Mouse (Mus musculus) adrenal gland, adult (tissue): Measurements from ENCODE around the gene Chdh.

ENCODE experiments used
- DNase-seq, 2 experiments: peaks; one replicate each; pipeline ENCODE4 v3.0.0; 2022 to 2023; ENCODE audit warnings: low spot score in 1 of 2; ENCODE audit not compliant: inconsistent age in 2 of 2

Gene Chdh

DNA sequence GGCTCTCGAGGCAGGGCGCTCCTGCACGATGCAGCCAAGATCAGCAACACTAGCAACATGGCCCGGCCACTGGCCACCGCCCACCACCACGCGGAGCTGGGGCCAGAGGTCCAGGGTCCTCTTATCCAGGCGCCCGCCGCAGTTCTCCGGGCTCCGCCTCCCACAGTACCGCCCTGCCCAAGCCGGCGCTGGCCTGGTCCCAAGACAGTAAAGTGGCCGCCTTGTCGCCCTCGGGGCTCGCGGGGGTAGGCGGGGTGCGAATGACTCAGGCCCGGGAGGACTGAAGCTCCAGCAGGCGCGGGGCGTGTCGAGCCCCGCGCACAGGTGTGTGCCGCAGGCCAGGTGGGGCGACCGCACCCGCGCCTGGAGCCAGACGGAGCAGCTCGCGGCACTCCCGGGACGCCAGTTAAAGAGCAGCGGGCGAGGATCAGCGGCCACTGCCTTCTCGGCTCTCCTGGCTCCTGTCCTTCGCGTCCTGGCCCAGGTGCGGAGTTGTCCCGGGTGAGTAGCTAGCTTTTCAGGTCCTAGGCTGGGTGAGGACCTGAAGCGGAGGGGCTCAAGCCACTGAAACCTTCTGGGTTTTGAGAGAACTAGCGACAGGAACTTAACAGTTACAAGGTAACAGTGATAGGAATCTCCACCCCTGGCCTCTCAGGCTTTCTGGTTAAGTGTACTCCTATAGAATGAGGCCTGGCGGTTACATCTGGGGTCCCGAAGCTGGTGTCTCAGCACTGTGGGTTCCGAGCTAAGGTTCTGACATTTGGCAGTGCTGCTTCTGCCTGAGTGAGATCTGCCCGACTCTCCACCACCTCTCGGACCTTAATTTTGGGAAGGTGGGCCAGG lies at the start of gene Chdh, which contains the start of gene Il17rb:
Gene Chdh, plus strand, starts transcription at position 291 of the 843 bp plus-strand sequence.
Gene Il17rb, minus strand, starts transcription at position 164 of the 843 bp plus-strand sequence.
- DNase-seq: peak; percentile 61 to 87

DNA sequence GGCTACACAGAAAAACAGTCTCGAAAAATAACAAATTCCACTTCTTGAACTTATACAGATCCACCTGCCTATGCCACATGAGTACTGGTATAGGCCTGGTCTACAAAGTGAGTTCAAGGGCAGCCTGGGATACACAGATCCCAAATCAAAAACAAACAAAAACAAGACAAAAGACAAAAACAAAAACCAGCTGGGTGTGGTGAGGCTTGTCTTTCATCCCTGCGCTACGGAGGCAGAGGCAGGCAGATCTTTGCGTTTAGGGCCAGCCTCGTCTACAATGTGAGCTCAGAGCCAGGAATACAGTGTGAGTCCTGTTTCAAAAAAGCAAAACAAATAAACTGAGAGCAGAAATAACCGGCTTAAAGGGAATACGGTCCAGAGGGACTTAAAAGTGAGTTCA lies 41.2 kb upstream of the Chdh start:
- DNase-seq: no peak

- peak; percentile 96 to 99 for DNase-seq
Observed at GRCm38 (mm10) chr14:29968075-29968821, 40.6 kb upstream of the Chdh start, which contains the start of gene Selenok. Gene Selenok, plus strand, starts transcription at chr14:29968308.

GRCm38 (mm10) chr14:29971446-29971845 lies 37.4 kb upstream of the Chdh start:
- DNase-seq: no peak

DNA sequence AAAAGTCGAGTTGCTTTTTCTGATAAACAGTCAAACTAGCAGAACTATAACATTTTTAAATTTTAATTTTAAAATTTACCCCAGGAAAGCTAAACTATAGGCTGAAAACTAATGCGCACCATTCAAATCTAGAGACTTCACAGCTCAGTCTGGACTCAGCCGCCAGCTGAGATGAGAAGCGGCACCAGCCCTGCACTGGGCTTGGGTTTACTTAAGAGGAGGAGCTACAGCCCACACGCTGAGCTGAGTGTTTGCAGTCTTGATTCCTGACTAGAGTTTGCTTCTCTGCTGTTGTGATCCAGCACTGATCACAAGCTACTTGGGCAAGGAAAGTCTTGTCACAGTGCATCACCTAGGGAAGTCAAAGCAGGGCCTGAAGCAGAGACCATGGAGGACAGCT lies 36.8 kb upstream of the Chdh start:
- DNase-seq: no peak

GRCm38 (mm10) chr14:29976927-29977326 lies 31.9 kb upstream of the Chdh start:
- DNase-seq: no peak

- DNase-seq: peak; percentile 96 to 98
Observed at GRCm38 (mm10) chr14:29978254-29979204, 30.3 kb upstream of the Chdh start, which contains the start of gene Actr8. Gene Actr8, plus strand, starts transcription at chr14:29978337.

DNA sequence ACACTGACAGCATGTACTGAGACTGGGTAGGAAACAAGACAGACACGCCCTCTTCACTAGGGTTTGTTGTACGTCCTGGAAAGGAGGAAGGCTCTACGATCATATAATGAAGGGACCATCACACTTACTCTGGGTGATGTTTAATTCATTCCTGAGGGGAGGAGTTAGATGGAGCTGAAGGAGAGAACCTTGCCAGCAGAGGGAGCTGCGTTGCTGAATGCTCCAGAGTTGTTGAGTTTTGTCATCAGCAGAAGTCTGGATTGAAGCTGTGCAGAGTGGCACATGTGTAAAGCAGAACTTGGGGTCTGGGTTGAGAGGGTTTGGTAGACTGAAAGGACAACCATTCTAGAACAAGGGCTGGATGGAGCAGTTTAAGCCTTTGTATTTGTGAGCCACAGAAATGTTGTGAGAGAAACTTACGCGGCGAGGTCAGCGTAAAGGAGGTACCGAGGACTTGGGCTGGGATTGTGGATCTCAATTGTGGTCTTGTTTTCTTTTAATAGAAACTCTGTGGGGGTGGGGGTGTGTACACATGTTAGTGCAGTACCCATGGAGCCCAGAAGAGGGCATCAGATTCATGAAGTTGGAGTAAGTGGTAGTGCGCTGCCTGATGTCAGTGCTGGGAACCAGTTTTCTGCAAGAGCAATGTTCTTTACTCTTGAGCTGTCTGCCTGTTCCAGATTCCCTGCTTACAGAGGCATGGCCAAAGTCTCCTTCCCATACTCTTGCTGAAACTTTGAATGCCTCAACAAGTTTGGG lies 28.2 kb upstream of the Chdh start:
- peak in 1 of 2 experiments; percentile 58 for DNase-seq

DNA sequence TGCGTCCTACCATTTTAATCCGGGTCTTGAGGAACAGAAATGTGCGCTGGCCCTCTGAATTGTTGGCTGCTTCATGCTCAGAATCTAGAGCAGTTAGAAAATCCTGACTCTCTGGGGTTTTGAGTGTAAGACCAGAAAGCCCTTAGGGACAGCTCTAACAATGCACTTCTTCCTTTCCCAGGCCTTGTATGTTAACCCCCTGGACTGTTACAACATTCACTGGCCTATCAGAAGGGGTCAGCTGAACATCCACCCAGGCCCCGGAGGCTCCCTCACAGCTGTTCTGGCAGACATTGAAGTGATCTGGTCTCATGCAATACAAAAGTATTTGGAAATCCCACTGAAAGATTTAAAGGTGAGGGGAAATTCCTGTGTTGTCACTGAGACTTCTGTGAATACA lies 22.7 kb upstream of the Chdh start:
- DNase-seq: no peak

DNA sequence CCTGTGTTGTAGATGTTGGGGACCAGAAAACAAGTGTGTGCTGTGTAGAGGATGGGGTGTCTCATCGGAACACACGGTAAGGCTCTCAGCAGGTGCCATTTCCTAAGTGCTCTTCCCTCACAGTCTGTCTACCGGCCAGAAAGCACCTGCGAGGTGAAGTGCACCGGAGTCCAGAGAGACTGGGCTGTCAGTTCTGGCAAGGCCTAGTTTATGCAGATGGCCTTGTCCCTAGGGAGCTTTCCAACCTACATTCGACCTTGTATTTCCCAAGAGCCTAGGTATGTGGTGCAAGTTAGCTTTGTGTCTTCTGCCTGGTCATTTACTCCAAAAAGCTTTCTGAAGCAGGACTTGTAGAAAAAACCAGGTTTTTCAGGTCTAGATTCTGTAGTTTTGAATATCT lies 21.5 kb upstream of the Chdh start:
- DNase-seq: no peak

- DNase-seq: no peak
Observed at GRCm38 (mm10) chr14:29987739-29988138, 21.1 kb upstream of the Chdh start.

GRCm38 (mm10) chr14:29988337-29988736 lies 20.5 kb upstream of the Chdh start:
- DNase-seq: no peak

- no peak for DNase-seq
Observed at GRCm38 (mm10) chr14:29994976-29995375, 13.8 kb upstream of the Chdh start.

GRCm38 (mm10) chr14:29996000-29996751 lies 12.6 kb upstream of the Chdh start:
- no peak for DNase-seq

GRCm38 (mm10) chr14:29997345-29997744 lies 11.5 kb upstream of the Chdh start:
- DNase-seq: peak in 1 of 2 experiments; percentile 44

DNA sequence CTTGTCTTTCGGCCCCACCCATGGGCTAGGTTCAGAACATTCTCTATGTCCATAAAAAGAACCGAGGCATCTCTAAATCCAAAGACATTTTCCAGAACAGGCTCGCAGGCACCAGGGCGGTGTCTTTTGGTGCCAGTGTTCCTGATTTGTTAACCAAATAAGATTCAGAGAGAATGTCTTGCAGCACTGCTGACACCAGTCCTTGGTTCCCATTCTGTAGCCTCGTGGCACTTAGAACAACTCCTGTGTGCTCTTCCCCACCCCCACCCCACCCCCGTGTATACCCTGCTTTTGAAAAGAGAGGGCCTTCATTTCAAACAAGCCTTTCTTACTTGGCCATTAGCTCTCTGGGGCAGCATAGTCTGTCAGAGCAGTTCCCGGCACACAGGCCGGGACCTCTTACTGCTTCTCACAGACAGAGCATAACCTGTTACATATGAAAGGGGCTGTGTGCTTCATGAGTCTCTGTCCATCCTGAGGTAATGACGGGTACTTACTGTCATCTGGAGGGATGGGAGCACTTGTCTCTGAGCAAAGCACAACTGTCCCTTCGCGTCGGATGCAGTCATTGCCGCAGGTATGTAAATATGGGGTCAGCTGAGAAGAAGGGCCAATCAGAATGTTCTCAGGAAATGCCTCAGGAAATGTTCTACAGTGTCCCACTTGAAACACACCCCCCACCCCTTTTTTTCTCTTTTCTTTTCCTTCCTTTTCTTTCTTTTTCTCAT lies 9.9 kb upstream of the Chdh start:
- DNase-seq: no peak

- DNase-seq: no peak
Observed at GRCm38 (mm10) chr14:29999475-29999811, 9.4 kb upstream of the Chdh start.

- DNase-seq: peak in 1 of 2 experiments; percentile 67
Observed at GRCm38 (mm10) chr14:30009864-30010560, 1.2 kb downstream of the Chdh start.
